Mouse (Mus musculus) neural tube, embryonic 11.5 days (tissue): Measurements from ENCODE around the gene Brd9. TPM values are rescaled to one million over a fixed set of nuclear protein-coding genes. Genes with fewer than 3 reads are reported as not detected.
"Not testable (repeated sequence)": the region's sequence is repeated elsewhere in the genome, so short reads cannot be mapped to it uniquely, and the experiment has no call there.

ENCODE experiments used
- ATAC-seq: fragments of 200-750 bp; cut with Nextera tagmentation; 2 replicates; pipeline ENCODE4 v1.8.0; 2017; ENCODE audit warnings: moderate number of reproducible peaks, mild to moderate bottlenecking, moderate TSS enrichment, moderate library complexity; ENCODE audit not compliant: insufficient read depth, low FRiP score, low TSS enrichment
- DNase-seq: peaks from one replicate; pipeline ENCODE4 v3.0.0-alpha.2; 2015; ENCODE audit warnings: low spot score
- H3K27ac ChIP-seq: fragments of 300-500 bp; sonication (generic); 2 replicates; pipeline ENCODE4 v1.5.1; 2014; ENCODE audit warnings: low read depth, mild to moderate bottlenecking, low read length
- H3K27me3 ChIP-seq: fragments of 300-500 bp; sonication (generic); 2 replicates; pipeline ENCODE4 v1.6.1; 2014; ENCODE audit warnings: mild to moderate bottlenecking, low read length, mixed read lengths; ENCODE audit not compliant: control insufficient read depth, insufficient read depth
- H3K36me3 ChIP-seq: fragments of 300-500 bp; sonication (generic); 2 replicates; pipeline ENCODE4 v1.6.1; 2014; ENCODE audit warnings: mild to moderate bottlenecking, low read length, moderate library complexity, mixed read lengths; ENCODE audit not compliant: control insufficient read depth, insufficient read depth
- H3K4me1 ChIP-seq: fragments of 300-500 bp; sonication (generic); 2 replicates; pipeline ENCODE4 v1.6.1; 2014; ENCODE audit warnings: low read length, mixed read lengths; ENCODE audit not compliant: control insufficient read depth, insufficient read depth
- H3K4me2 ChIP-seq: fragments of 300-500 bp; sonication (generic); 2 replicates; pipeline ENCODE4 v1.6.1; 2014; ENCODE audit warnings: low read depth, mild to moderate bottlenecking, moderate library complexity
- H3K4me3 ChIP-seq: fragments of 300-500 bp; sonication (generic); 2 replicates; pipeline ENCODE4 v1.5.1; 2014; ENCODE audit warnings: low read depth, low read length
- H3K9ac ChIP-seq: fragments of 300-500 bp; sonication (generic); 2 replicates; pipeline ENCODE4 v1.6.1; 2014; ENCODE audit warnings: mild to moderate bottlenecking, low read length
- H3K9me3 ChIP-seq: fragments of 300-500 bp; sonication (generic); 2 replicates; pipeline ENCODE4 v1.6.1; 2016; ENCODE audit warnings: low read length; ENCODE audit not compliant: control insufficient read depth
- WGBS: fragments of 180-500 bp; shearing (Covaris S2); extraction: QIAGEN DNeasy Blood & Tissue Kit; methylation state at CpG from one replicate; pipeline ENCODE4 v1.1.7; 2014; 5-methylcytosine and 5-hydroxymethylcytosine counted together
- microRNA-seq: library from miRNA; unstranded; fragments of <30 nt; microRNA quantifications from one replicate; pipeline ENCODE4, GENCODE M21; 2016
- polyA plus RNA-seq: library from polyadenylated mRNA; unstranded; fragments of >200 nt; fragmentation: Nextera tagmentation; extraction: Ambion mirVana; gene quantifications from 2 replicates; pipeline ENCODE4 v1.2.1, GENCODE M21; 2014

The Brd9 gene
- polyA plus RNA-seq, 1 experiment from 2014 or later = 77.6 TPM

- ATAC-seq = no peak
- no peak for DNase-seq
- 85% methylated on average over 4 of the region's 4 CpGs for WGBS
- Histone ChIP-seq H3K9me3 (no peaks in the 10 kb centered on the region), H3K4me2 (no peak overlapping the region), H3K36me3 (no peaks in the 10 kb centered on the region), H3K27ac (no peak overlapping the region), H3K4me3 (no peak overlapping the region), H3K9ac (no peak overlapping the region), H3K27me3 (no peaks in the 10 kb centered on the region), H3K4me1 (no peaks in the 10 kb centered on the region)
These were observed 63.9 kb downstream of the Brd9 start for GRCm38 (mm10) chr13:74001492-74001891.

- WGBS = 96% methylated on average over 4 of the region's 4 CpGs
- H3K4me3 ChIP-seq, H3K9ac ChIP-seq, H3K36me3 ChIP-seq, ATAC-seq, H3K4me1 ChIP-seq, H3K4me2 ChIP-seq, DNase-seq, H3K9me3 ChIP-seq, H3K27ac ChIP-seq, H3K27me3 ChIP-seq: not testable (repeated sequence)
These were observed 69.3 kb downstream of the Brd9 start for GRCm38 (mm10) chr13:74006881-74007280.

- H3K9me3 ChIP-seq, ATAC-seq, H3K36me3 ChIP-seq, H3K4me3 ChIP-seq, H3K27me3 ChIP-seq, H3K4me2 ChIP-seq, H3K4me1 ChIP-seq, H3K27ac ChIP-seq, DNase-seq, H3K9ac ChIP-seq: not testable (repeated sequence)
- WGBS = 79% methylated on average over 2 of the region's 2 CpGs
These were observed 70.6 kb downstream of the Brd9 start for GRCm38 (mm10) chr13:74008216-74008615.

GRCm38 (mm10) chr13:74008948-74009718, 71.5 kb downstream of the Brd9 start, which contains the start of gene Tppp:
TSS of gene Tppp (plus strand) at chr13:74009407.
- no peaks in the 10 kb centered on the region for H3K36me3 ChIP-seq
- under 1% methylated on average over 56 of the region's 56 CpGs for WGBS
- H3K27me3 ChIP-seq = peaks cover 6% of the 10 kb centered on the region; the same call in 1 of the 2 replicates
- peak within 1 kb of the TSS; percentile 99 for H3K4me2 ChIP-seq
- peak within 1 kb of the TSS; percentile 65 for H3K9ac ChIP-seq
- H3K4me1 ChIP-seq = no peaks in the 10 kb centered on the region
- peak within 1 kb of the TSS; percentile 51 for H3K4me3 ChIP-seq
- ATAC-seq (peak; percentile 88), DNase-seq (peak; percentile 88)
- no peaks in the 10 kb centered on the region for H3K9me3 ChIP-seq
- H3K27ac ChIP-seq = no peak within 1 kb of the TSS

- H3K4me1 ChIP-seq = no peaks in the 10 kb centered on the region
- no peaks in the 10 kb centered on the region for H3K9me3 ChIP-seq
- under 1% methylated on average over 55 of the region's 55 CpGs for WGBS
- peak overlapping the region; percentile 65 for H3K9ac ChIP-seq
- ATAC-seq = peak; percentile 70
- no peaks in the 10 kb centered on the region for H3K36me3 ChIP-seq
- peak; percentile 80 for DNase-seq
- no peak overlapping the region for H3K27ac ChIP-seq
- H3K4me2 ChIP-seq = peak overlapping the region; percentile 99
- H3K4me3 ChIP-seq = peak overlapping the region; percentile 51
- H3K27me3 ChIP-seq = peaks cover 6% of the 10 kb centered on the region; the same call in 1 of the 2 replicates
These were observed 72.4 kb downstream of the Brd9 start for GRCm38 (mm10) chr13:74009791-74010614.

Small RNAs within 50 kb of the gene (microRNA-seq; reads per million reads assigned to microRNA genes)
- not detected for gene Gm25197

Other genes with a start within 250 kb of the Brd9 start
- 0.28 and 0.52 TPM in 2 replicates for gene Slc6a19, start 232.9 kb upstream of the Brd9 start, polyA plus RNA-seq
- gene Slc12a7, start 204.7 kb upstream of the Brd9 start, polyA plus RNA-seq = 41.4 and 44.8 TPM in 2 replicates
- 20.0 and 21.5 TPM in 2 replicates for gene Nkd2, start 90.2 kb upstream of the Brd9 start, polyA plus RNA-seq
- 47.5 and 48.1 TPM in 2 replicates for gene Trip13, start within 50 bp of the Brd9 start, polyA plus RNA-seq
- not detected in 2 replicates for gene Zdhhc11, start 26.0 kb downstream of the Brd9 start, polyA plus RNA-seq
- 3.6 and 5.3 TPM in 2 replicates for gene Tppp, start 71.6 kb downstream of the Brd9 start, polyA plus RNA-seq
- gene Cep72, start 124.5 kb downstream of the Brd9 start, polyA plus RNA-seq = 19.7 and 21.5 TPM in 2 replicates
- not detected in 2 replicates for gene Slc9a3, start 183.6 kb downstream of the Brd9 start, polyA plus RNA-seq